Comparison of ENCODE assay signal across 1 mouse cellular context in the genomic region with DNA sequence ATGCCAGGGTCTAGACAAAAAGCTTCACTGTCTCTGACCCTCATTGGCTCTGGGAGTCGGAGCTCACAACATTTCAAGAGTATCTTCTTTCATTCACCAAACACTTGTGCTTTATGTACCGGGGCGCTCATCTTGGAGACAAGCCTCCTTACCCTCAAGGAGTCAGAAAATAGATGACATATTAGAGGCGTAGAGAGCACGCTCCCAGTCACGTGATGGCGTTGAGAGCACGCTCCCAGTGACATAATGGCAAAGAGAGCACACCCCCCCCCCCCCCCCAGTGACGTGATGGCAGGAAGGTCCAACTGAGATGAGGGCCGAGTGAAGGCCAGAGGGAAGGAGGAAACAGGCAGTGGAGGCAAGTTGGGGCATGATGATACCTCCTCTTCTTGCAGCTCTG.
TF ChIP-seq lines count a peak whose summit lies in the region.

No protein-coding gene starts in this region.

TF ChIP-seq in CH12.LX, 34 proteins besides CTCF, POLR2A, EP300 and RAD21 (continued from another document):
- no peak for TF ChIP-seq ZKSCAN1 (IDR thresholded peaks at IDR 0.05; ENCODE audit: borderline replicate concordance, low read depth, low read length)
- no peak for TF ChIP-seq PAX5 (IDR thresholded peaks at IDR 0.05; ENCODE audit: low read length)
TF ChIP-seq in CH12.LX: peak in this region for 2.
